Mouse (Mus musculus): ENCODE results near the gene Wbp2nl.
"Not testable (repeated sequence)": the region's sequence is repeated elsewhere in the genome, so short reads cannot be mapped to it uniquely, and the experiment has no call there.

The Wbp2nl gene

DNA sequence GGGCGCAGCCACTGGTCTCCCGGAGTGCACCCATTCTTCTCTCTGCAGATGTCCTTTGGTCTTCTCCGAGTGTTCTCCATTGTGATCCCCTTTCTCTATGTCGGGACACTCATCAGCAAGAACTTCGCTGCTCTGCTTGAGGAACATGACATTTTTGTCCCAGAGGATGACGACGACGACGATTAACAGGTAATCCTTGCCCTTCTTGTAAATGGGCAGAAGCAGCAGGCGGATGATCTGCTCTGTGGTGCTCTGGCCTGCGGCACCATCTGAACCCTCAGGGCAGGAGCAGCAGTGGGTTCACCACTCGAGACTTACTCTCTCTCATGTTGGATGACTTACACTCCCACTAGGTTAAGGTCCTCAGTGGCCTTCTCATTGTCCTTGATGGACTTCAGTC is 49.1 kb downstream of the Wbp2nl start:
- no peak for DNase-seq (ENCODE audit: extremely low read depth, insufficient read length, low spot score)

DNA sequence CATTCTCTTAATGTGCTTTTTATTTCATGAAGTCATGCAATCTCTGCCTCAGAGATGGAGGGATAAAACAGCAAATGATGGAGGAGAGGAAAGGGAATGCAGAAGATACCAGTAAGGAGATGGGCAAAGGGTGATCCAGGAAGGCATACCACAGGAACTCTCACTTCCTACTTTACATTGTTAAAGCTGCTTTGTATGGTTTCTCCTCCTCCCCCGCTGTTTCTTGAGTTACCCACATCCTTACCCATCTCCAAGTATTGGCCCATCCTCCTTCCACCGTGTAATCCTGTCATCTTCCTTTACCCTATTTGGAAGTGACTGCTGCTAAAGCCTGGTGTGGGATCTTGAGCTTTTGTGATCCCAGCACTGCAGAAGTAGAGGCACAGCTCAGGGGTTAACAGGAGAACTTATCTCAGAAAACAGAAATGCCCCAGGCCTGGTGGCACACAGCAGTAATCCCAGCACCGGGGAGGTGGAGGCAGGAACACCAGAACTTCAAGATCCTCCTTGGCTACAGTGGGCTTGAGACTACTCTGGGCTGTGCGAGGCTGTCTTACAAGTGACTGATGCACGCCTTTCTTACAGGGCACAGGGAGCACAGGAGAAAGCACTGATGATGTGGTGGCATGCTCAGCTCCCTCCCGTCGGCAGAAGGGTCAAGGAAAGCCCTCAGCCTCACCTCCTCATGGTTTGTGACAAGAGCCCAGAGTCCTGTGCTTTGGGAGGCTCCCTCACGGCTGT is 49.7 kb downstream of the Wbp2nl start:
- no peak for DNase-seq (ENCODE audit: extremely low read depth, insufficient read length, low spot score)

GRCm38 (mm10) chr15:82348999-82349341 is 50.2 kb downstream of the Wbp2nl start:
- DNase-seq (ENCODE audit: extremely low read depth, insufficient read length, low spot score) = no peak

GRCm38 (mm10) chr15:82350349-82350748 is 51.6 kb downstream of the Wbp2nl start:
- no peak for DNase-seq (ENCODE audit: extremely low read depth, insufficient read length, low spot score)

DNA sequence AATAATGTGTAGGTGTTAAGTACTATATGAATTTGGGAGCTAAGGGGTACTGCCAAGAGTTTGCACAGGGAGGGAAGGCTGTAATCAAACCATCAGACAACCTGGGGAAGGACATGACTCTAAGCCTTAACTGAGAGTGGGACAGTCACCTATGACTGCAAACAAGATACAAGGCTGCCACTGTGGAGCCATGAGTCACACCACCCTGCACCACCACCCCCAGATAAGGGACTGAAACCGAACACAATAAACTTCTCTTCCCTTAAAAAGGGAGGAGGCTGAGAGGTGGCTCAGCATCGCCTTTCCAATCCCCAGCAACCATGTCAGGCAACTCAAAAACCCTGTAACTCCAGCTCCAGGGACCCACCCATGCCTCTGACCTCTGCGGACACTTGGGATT is 52.7 kb downstream of the Wbp2nl start:
- DNase-seq (ENCODE audit: extremely low read depth, insufficient read length, low spot score) = no peak

- DNase-seq (ENCODE audit: extremely low read depth, insufficient read length, low spot score) = no peak
Measured at GRCm38 (mm10) chr15:82353078-82353744, 54.5 kb downstream of the Wbp2nl start.

DNA sequence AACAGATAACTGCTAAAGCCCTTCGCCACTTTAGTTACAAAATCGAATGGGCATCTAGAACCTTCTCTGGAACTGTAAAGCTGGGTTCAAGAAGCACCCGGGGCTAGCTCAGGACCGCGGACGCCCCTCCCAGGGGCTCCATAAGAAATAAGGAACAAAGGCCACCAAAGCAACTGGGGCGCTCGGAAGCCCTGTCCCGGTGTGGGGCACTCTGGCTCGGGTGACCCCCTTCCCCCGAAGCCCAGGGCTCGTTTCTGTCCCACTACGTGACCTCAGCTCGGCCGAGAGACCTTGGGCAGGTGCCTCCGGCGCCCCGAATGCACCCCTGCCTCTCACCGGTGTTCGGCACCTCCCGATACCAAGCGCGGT is 55.0 kb downstream of the Wbp2nl start:
- no peak for DNase-seq (ENCODE audit: extremely low read depth, insufficient read length, low spot score)

DNA sequence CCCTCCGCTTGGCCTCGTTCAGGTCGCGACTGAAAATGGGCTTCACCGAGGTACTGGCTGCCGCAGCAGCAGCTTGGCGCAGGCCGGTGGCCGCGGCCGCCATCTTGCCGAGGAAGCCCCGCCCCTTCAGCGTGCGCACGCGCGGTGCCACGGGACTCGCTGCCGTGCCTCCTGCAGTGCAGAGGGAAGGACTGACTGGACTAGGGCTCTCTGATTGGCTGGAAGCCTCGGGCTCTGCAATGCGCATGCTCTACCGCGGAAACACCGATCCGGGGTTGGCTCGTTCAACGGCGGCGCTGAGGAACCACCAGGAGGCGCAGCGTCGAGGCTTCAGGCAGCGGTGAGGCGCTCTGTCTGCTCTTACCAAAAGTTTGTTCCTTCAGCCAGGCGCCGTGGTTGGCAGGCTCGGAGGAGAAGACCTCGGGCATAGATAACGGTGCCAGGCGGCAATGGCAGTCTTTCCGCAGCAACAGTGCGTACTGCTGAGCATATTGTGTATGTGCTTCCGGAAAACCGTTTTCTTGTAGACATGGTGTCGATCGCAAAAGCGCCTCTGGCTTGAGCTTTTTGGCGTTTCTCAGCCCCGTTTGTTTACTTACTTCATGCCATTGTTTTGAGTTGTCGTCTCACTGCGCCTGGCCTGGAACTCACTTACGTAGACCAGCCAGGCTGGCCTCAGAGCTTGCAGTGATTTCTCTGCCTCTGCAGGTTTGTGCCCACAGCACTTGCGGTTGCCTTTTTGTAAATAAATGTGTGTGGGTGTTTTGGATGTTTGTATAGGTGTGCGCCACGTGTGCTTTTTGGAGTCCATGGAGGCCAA is 55.6 kb downstream of the Wbp2nl start, which contains the start of gene Ndufa6:
Ndufa6 (minus strand) TSS at position 197 of the 820 bp plus-strand sequence.
- DNase-seq (ENCODE audit: extremely low read depth, insufficient read length, low spot score) = peak; percentile 99

DNA sequence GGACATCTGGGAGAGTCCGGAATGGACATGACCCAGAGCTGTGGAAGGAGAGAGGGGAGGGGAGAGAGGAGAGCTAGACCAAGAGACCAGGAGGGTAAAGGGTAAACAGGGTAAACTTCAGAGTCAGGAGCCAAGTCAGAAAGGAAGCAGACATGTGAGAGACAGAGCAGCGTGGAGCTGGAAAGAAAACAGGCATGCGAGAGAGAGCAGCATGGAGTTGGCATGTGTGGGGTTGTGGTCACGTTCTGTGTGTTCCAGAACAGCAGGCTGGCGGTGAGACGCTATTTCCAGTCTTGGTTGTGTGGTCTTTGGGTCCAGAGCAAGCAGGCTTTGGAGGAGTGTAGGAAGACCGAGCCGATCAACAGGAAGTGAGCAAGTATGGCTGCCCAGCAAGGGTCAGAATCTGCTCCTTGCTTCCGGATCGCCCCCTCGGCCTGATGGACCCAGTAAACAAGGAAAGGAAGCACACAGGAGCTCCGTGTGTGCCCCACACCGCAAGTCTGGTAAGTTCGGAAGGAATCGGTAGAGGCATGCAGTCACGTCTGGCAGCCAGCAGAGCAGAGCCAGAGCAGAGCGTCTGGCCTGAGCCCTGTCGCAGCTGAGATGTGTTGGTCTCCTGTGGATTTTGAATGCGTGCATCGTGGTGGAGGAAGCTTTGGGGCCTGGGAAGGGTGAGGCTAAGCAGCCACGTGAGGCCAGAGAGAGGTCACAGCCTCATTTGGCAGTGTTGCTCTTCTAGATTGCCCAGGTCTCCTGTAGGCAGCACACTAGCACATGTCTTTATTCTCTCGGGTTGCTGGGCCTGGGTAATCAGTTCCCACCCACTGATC is 59.9 kb downstream of the Wbp2nl start:
- DNase-seq (ENCODE audit: extremely low read depth, insufficient read length, low spot score) = no peak

- no peak for DNase-seq (ENCODE audit: extremely low read depth, insufficient read length, low spot score)
Measured at GRCm38 (mm10) chr15:82361459-82362018, 62.8 kb downstream of the Wbp2nl start.

- DNase-seq (ENCODE audit: extremely low read depth, insufficient read length, low spot score) = no peak
Measured at GRCm38 (mm10) chr15:82362234-82362633, 63.5 kb downstream of the Wbp2nl start.

DNA sequence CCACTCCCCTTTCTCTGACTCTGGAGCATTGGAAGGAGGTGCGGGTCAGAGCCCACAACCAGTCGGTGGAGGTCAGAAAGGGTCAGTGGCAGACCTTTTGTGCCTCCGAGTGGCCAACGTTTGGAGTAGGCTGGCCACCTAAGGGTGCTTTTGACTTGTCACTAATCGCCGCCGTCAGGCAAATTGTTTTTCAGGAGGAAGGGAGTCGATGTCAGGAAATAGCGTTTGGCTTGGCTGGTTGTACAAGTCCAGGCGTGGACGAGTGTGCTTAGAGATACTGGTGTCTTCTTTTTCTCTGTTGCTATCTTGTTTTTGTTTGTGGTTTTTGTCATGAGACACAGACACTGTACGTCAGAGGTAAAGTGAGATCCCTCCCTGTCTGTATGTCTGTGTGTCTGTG is 65.0 kb downstream of the Wbp2nl start:
- not testable (repeated sequence) for DNase-seq (ENCODE audit: extremely low read depth, insufficient read length, low spot score)

All from 3134 (cell line).